Mouse (Mus musculus): Measurements from ENCODE around the gene Itgb6. TPM values are rescaled to one million over a fixed set of nuclear protein-coding genes. Genes with fewer than 3 reads are reported as not detected.

The Itgb6 gene
- total and polyA plus RNA-seq, 3 experiments: not detected

- Histone ChIP-seq H3K4me1 (ENCODE audit: control insufficient read depth in 1 of 2, insufficient read depth in 2 of 2) (peaks cover 4 to 7% of the 10 kb centered on the region in 2 experiments; a peak in 1 of 4 replicates), H3K4me3 (replicated peaks in 1 of 3; ENCODE audit: low read depth in 2 of 3, low read length in 2 of 3, poor library complexity in 1 of 3) (no peak within 1 kb of the TSS), H3K27me3 (replicated peaks) (no peaks in the 10 kb centered on the region), H3K27ac (ENCODE audit: insufficient read depth, low read depth) (no peak within 1 kb of the TSS), H3K36me3 (replicated peaks in 1 of 2; ENCODE audit: control insufficient read depth in 1 of 2, insufficient read depth in 1 of 2, low read length in 1 of 2) (no peaks in the 10 kb centered on the region), H3K79me2 (replicated peaks; ENCODE audit: control insufficient read depth, extremely low read depth, insufficient read depth, poor library complexity, severe bottlenecking) (no peaks in the 10 kb centered on the region), H3K9me3 (replicated peaks; ENCODE audit: low read length) (no peaks in the 10 kb centered on the region), H3K4me2 (ENCODE audit: insufficient read depth, low read depth, poor library complexity, severe bottlenecking) (no peak within 1 kb of the TSS), H3K9ac (ENCODE audit: insufficient read depth, low read depth) (no peak within 1 kb of the TSS)
- TF ChIP-seq CTCF (conservative IDR thresholded peaks at IDR 0.05 in 1 of 2, IDR thresholded peaks at IDR 0.05 in 1 of 2; ENCODE audit: low read depth in 2 of 2, low read length in 2 of 2) (peak in 1 of 2 experiments; percentile 15; a peak in 1 of 4 replicates), ZNF384 (IDR thresholded peaks at IDR 0.05; ENCODE audit: low read depth, low read length) (no peak)
- dilution Hi-C loops (cut with MboI; ENCODE audit: extremely low pct_ligation_motif_present, extremely low pct_unique_long_range_greater_than_20kb, low sequenced_read_pairs) (no loop called here), in situ Hi-C loops (cut with MboI; ENCODE audit: low pct_ligation_motif_present, low pct_unique_long_range_greater_than_20kb, low sequenced_read_pairs) (no loop called here)
- no peak for DNase-seq (ENCODE audit: extremely low read depth)
These were observed 169.4 kb downstream of the Itgb6 start, which contains the start of gene Pla2r1 for GRCm38 (mm10) chr2:60552902-60553682. Gene Pla2r1, minus strand, starts transcription at chr2:60553308.

GRCm38 (mm10) chr2:60552177-60552901 lies 170.1 kb downstream of the Itgb6 start:
- Histone ChIP-seq H3K27me3 (replicated peaks) (no peaks in the 10 kb centered on the region), H3K4me3 (replicated peaks in 1 of 3; ENCODE audit: low read depth in 2 of 3, low read length in 2 of 3, poor library complexity in 1 of 3) (no peak overlapping the region), H3K36me3 (replicated peaks in 1 of 2; ENCODE audit: control insufficient read depth in 1 of 2, insufficient read depth in 1 of 2, low read length in 1 of 2) (no peaks in the 10 kb centered on the region), H3K27ac (ENCODE audit: insufficient read depth, low read depth) (no peak overlapping the region), H3K4me2 (ENCODE audit: insufficient read depth, low read depth, poor library complexity, severe bottlenecking) (no peak overlapping the region), H3K9ac (ENCODE audit: insufficient read depth, low read depth) (no peak overlapping the region), H3K4me1 (ENCODE audit: control insufficient read depth in 1 of 2, insufficient read depth in 2 of 2) (peaks cover 4 to 7% of the 10 kb centered on the region in 2 experiments; a peak in 1 of 4 replicates), H3K79me2 (replicated peaks; ENCODE audit: control insufficient read depth, extremely low read depth, insufficient read depth, poor library complexity, severe bottlenecking) (no peaks in the 10 kb centered on the region), H3K9me3 (replicated peaks; ENCODE audit: low read length) (no peaks in the 10 kb centered on the region)
- no peak for DNase-seq (ENCODE audit: extremely low read depth)
- in situ Hi-C loops (cut with MboI; ENCODE audit: low pct_ligation_motif_present, low pct_unique_long_range_greater_than_20kb, low sequenced_read_pairs) (no loop called here), dilution Hi-C loops (cut with MboI; ENCODE audit: extremely low pct_ligation_motif_present, extremely low pct_unique_long_range_greater_than_20kb, low sequenced_read_pairs) (no loop called here)
- TF ChIP-seq CHD2 (IDR thresholded peaks at IDR 0.05; ENCODE audit: low read length) (no peak), TBP (conservative IDR thresholded peaks at IDR 0.05; ENCODE audit: low read depth, low read length) (no peak), E2F4 (IDR thresholded peaks at IDR 0.05; ENCODE audit: insufficient replicate concordance, low read depth, low read length) (no peak), ZKSCAN1 (IDR thresholded peaks at IDR 0.05; ENCODE audit: borderline replicate concordance, low read depth, low read length) (no peak), MAX (IDR thresholded peaks at IDR 0.05; ENCODE audit: low read length) (no peak), ELF1 (IDR thresholded peaks at IDR 0.05; ENCODE audit: low read depth, low read length) (no peak), MAZ (IDR thresholded peaks at IDR 0.05; ENCODE audit: low read depth, low read length) (no peak), NRF1 (IDR thresholded peaks at IDR 0.05; ENCODE audit: low read depth, low read length) (no peak), POLR2A (IDR thresholded peaks at IDR 0.05; ENCODE audit: low read depth, low read length) (no peak), NELFE (IDR thresholded peaks at IDR 0.05; ENCODE audit: low read depth, low read length) (no peak), MEF2A (IDR thresholded peaks at IDR 0.05; ENCODE audit: borderline replicate concordance, low read depth, low read length) (no peak), EP300 (IDR thresholded peaks at IDR 0.05; ENCODE audit: low read length) (no peak), CTCF (conservative IDR thresholded peaks at IDR 0.05 in 1 of 2, IDR thresholded peaks at IDR 0.05 in 1 of 2; ENCODE audit: low read depth in 2 of 2, low read length in 2 of 2) (no peak), MYC (IDR thresholded peaks at IDR 0.05; ENCODE audit: low read depth, low read length) (no peak), UBTF (IDR thresholded peaks at IDR 0.05; ENCODE audit: low read depth, low read length) (no peak), JUND (conservative IDR thresholded peaks at IDR 0.05; ENCODE audit: low read depth, low read length) (no peak), HCFC1 (IDR thresholded peaks at IDR 0.05; ENCODE audit: low read depth, low read length) (no peak), SIN3A (IDR thresholded peaks at IDR 0.05; ENCODE audit: low read length) (no peak), USF1 (IDR thresholded peaks at IDR 0.05; ENCODE audit: low read depth, low read length) (no peak)

Data from CH12.LX (cell line).